Mouse (Mus musculus) mature B cell (primary cell): ENCODE data around the gene Tmem163.

Source experiments
- in situ Hi-C: fragments of 300-500 bp; cut with MboI; formaldehyde crosslinking; loops from 2 replicates; pipeline ENCODE4 v1.14.3; 2019

The Tmem163 gene

GRCm38 (mm10) chr1:127568641-127569040 is 110.7 kb downstream of the Tmem163 start:
- in situ Hi-C loops = no loop called here

- in situ Hi-C loops = no loop called here
Observed at GRCm38 (mm10) chr1:127556486-127556845, 122.9 kb downstream of the Tmem163 start.

- in situ Hi-C loops = no loop called here
Observed at GRCm38 (mm10) chr1:127555822-127556485, 123.4 kb downstream of the Tmem163 start.

GRCm38 (mm10) chr1:127548078-127548477 is 131.3 kb downstream of the Tmem163 start:
- in situ Hi-C loops = no loop called here

GRCm38 (mm10) chr1:127542756-127543155 is 136.6 kb downstream of the Tmem163 start:
- in situ Hi-C loops = no loop called here

- in situ Hi-C loops = no loop called here
Observed at GRCm38 (mm10) chr1:127541931-127542330, 137.4 kb downstream of the Tmem163 start.

GRCm38 (mm10) chr1:127541522-127541921 is 137.8 kb downstream of the Tmem163 start:
- in situ Hi-C loops = no loop called here

GRCm38 (mm10) chr1:127537204-127538038 is 141.9 kb downstream of the Tmem163 start:
- in situ Hi-C loops = no loop called here

- in situ Hi-C loops = no loop called here
Observed at GRCm38 (mm10) chr1:127536448-127536847, 142.9 kb downstream of the Tmem163 start.

GRCm38 (mm10) chr1:127531723-127532122 is 147.6 kb downstream of the Tmem163 start:
- in situ Hi-C loops = no loop called here

GRCm38 (mm10) chr1:127530849-127531580 is 148.3 kb downstream of the Tmem163 start:
- in situ Hi-C loops = no loop called here

GRCm38 (mm10) chr1:127523364-127523763 is 156.0 kb downstream of the Tmem163 start:
- in situ Hi-C loops = no loop called here

- in situ Hi-C loops = no loop called here
Observed at GRCm38 (mm10) chr1:127514888-127515287, 164.5 kb downstream of the Tmem163 start.

GRCm38 (mm10) chr1:127514479-127514878 is 164.9 kb downstream of the Tmem163 start:
- in situ Hi-C loops = no loop called here

GRCm38 (mm10) chr1:127513664-127514063 is 165.7 kb downstream of the Tmem163 start:
- in situ Hi-C loops = no loop called here

GRCm38 (mm10) chr1:127513140-127513539 is 166.2 kb downstream of the Tmem163 start:
- in situ Hi-C loops = no loop called here

- in situ Hi-C loops = no loop called here
Observed at GRCm38 (mm10) chr1:127512709-127513108, 166.6 kb downstream of the Tmem163 start.

GRCm38 (mm10) chr1:127511362-127511761 is 168.0 kb downstream of the Tmem163 start:
- in situ Hi-C loops = no loop called here

- in situ Hi-C loops = loop anchor here (10.0 kb wide), 1 partner anchor 256 kb away; no protein-coding TSS in a partner anchor
Observed at GRCm38 (mm10) chr1:127508921-127509320, 170.4 kb downstream of the Tmem163 start.

- in situ Hi-C loops = loop anchor here (10.0 kb wide), 1 partner anchor 257 kb away; no protein-coding TSS in a partner anchor
Observed at GRCm38 (mm10) chr1:127508067-127508739, 171.1 kb downstream of the Tmem163 start.

- in situ Hi-C loops = loop anchor here (10.0 kb wide), 1 partner anchor 258 kb away; no protein-coding TSS in a partner anchor
Observed at GRCm38 (mm10) chr1:127507042-127507650, 172.2 kb downstream of the Tmem163 start.
